Mouse (Mus musculus) ES-E14 (cell line): ENCODE measurements around the gene Ankrd11.

Source experiments
- CHD2 ChIP-seq: IDR thresholded peaks from 2 replicates; pipeline ENCODE4 v1.6.1; 2014; ENCODE audit warnings: mild to moderate bottlenecking, low read depth, low read length, inconsistent platforms
- HCFC1 ChIP-seq: IDR thresholded peaks from 2 replicates; pipeline ENCODE4 v1.6.1; 2012; ENCODE audit warnings: low read length, inconsistent platforms, borderline replicate concordance; ENCODE audit not compliant: insufficient read depth
- ZC3H11A ChIP-seq: IDR thresholded peaks from 2 replicates; pipeline ENCODE4 v1.6.1; 2012; ENCODE audit warnings: low read depth, mild to moderate bottlenecking, inconsistent platforms, low read length, borderline replicate concordance
- ZNF384 ChIP-seq: IDR thresholded peaks from 2 replicates; pipeline ENCODE4 v1.6.1; 2012; ENCODE audit warnings: low read depth, low read length, inconsistent platforms

DNA sequence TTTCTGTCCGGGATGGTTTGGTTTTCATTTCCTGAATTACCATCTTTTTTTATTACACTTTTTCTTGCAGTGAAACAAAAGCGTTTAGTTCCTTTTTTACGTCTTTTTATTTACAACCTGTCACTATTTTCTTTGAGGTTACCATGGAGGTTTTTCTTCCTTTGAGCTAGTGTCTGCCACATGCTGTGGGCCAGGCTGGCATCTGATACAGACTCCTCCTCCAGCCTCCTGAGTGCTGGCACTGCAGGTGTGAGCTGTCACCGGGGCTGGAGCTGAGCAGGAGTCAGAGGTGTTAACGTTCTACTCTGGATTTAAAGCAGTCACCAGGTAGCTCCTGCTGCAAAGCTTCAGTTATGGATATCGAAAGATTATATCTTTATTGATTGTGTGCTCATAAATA, 168.9 kb downstream of the Ankrd11 start:
- TF ChIP-seq ZNF384 (no peak), CHD2 (no peak), HCFC1 (no peak), ZC3H11A (no peak)
